Comparison of ENCODE assay signal across 18 mouse cellular contexts in the genomic region with DNA sequence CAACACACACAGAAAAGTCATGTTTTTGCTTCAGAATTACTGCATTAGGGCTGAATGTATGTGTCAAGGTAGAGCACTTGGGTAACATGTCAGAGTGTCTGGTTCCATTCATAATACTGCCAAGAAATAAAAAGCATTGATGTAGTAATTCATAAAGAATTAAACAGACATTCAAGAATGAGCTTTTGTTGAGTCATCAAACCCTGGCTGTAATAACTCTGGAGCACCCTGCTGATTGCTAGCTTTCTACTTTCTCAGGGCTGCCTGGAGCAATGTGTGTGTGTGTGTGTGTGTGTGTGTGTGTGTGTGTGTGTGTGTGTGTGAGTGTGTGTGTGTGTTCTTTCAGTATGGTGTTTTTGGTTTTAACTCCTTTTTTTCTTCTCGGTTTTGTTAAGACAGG.
DNase-seq lines count a peak whose midpoint lies in the region; ATAC-seq lines count a peak whose summit lies in the region.
"Had no signal": no experiment of that assay in that cellular context is flagged by ENCODE, and none has a peak within 500 bp of the region (broad histone marks: within the 10 kb centered on the region; RNA-seq: fewer than 3 reads in every experiment).

No protein-coding gene starts in this region.

- H3K27me3 ChIP-seq in embryonic facial prominence, embryonic 14.5 days (replicated peaks; ENCODE audit: control insufficient read depth, insufficient read depth, low read length) = no peaks in the 10 kb centered on the region
- H3K27me3 ChIP-seq in embryonic facial prominence, embryonic 10.5 days (replicated peaks; ENCODE audit: low read depth, poor library complexity, severe bottlenecking) = no peaks in the 10 kb centered on the region
- H3K27me3 ChIP-seq: kidney, embryonic 15.5 days; limb, embryonic 15.5 days; midbrain, embryonic 13.5 days had no signal

- WGBS in embryonic facial prominence, embryonic 14.5 days = 86% methylated on average over 1 of the region's 1 CpGs
- WGBS in embryonic facial prominence, embryonic 10.5 days = 80% methylated on average over 1 of the region's 1 CpGs

- ATAC-seq in embryonic facial prominence, embryonic 14.5 days (ENCODE audit: low read depth) = 0 out of 2 replicates have a peak, but pooled peaks have one; percentile 12
- peak; percentile 47 for ATAC-seq in erythroid progenitor cell, adult 5-6 weeks (replicated peaks; ENCODE audit: low FRiP score, poor library complexity, severe bottlenecking)
- ATAC-seq in CD4-positive, CD25-positive, alpha-beta regulatory T cell, adult 4 months = no peak
- ATAC-seq: midbrain, embryonic 13.5 days had no signal

- no peak overlapping the region for H3K9ac ChIP-seq in embryonic facial prominence, embryonic 14.5 days (ENCODE audit: low read depth, low read length)
- H3K9ac ChIP-seq: kidney, embryonic 15.5 days; limb, embryonic 15.5 days; midbrain, embryonic 13.5 days had no signal

- H3K27ac ChIP-seq in embryonic facial prominence, embryonic 14.5 days (replicated peaks; ENCODE audit: low read depth, low read length) = no peak overlapping the region
- H3K27ac ChIP-seq in embryonic facial prominence, embryonic 10.5 days (replicated peaks) = no peak overlapping the region
- H3K27ac ChIP-seq: kidney, embryonic 15.5 days; layer of hippocampus, adult 2 months; limb, embryonic 15.5 days; midbrain, embryonic 13.5 days had no signal

- H3K4me3 ChIP-seq in embryonic facial prominence, embryonic 14.5 days (ENCODE audit: low read depth, low read length) = no peak overlapping the region
- no peak overlapping the region for H3K4me3 ChIP-seq in embryonic facial prominence, embryonic 10.5 days
- H3K4me3 ChIP-seq: kidney, embryonic 15.5 days; layer of hippocampus, adult 2 months; limb, embryonic 15.5 days; midbrain, embryonic 13.5 days had no signal

- H3K4me2 ChIP-seq in embryonic facial prominence, embryonic 14.5 days (ENCODE audit: low read depth, low read length) = no peak overlapping the region
- H3K4me2 ChIP-seq: heart, embryonic 11.5 days; kidney, embryonic 15.5 days; limb, embryonic 15.5 days; midbrain, embryonic 13.5 days had no signal

- peaks cover 8% of the 10 kb centered on the region for H3K4me1 ChIP-seq in embryonic facial prominence, embryonic 14.5 days (ENCODE audit: control insufficient read depth, insufficient read depth, low read length)
- H3K4me1 ChIP-seq in embryonic facial prominence, embryonic 10.5 days = peaks cover 7% of the 10 kb centered on the region

- no peaks in the 10 kb centered on the region for H3K9me3 ChIP-seq in embryonic facial prominence, embryonic 14.5 days (ENCODE audit: control insufficient read depth, low read length)
- H3K9me3 ChIP-seq in embryonic facial prominence, embryonic 10.5 days = no peaks in the 10 kb centered on the region
- H3K9me3 ChIP-seq: kidney, embryonic 15.5 days; limb, embryonic 15.5 days; midbrain, embryonic 13.5 days had no signal

- H3K36me3 ChIP-seq in embryonic facial prominence, embryonic 14.5 days (ENCODE audit: control insufficient read depth, insufficient read depth, low read length) = no peaks in the 10 kb centered on the region
- no peaks in the 10 kb centered on the region for H3K36me3 ChIP-seq in embryonic facial prominence, embryonic 10.5 days (replicated peaks)
- H3K36me3 ChIP-seq: kidney, embryonic 15.5 days; limb, embryonic 15.5 days; midbrain, embryonic 13.5 days had no signal

- peak; percentile 50 for DNase-seq in embryonic facial prominence, embryonic 14.5 days (ENCODE audit: low spot score)
- no peak for DNase-seq in embryonic facial prominence, embryonic 10.5 days (ENCODE audit: low spot score)
- DNase-seq in retina, embryonic 14.5 days (ENCODE audit: low spot score) = peak; percentile 29
- DNase-seq in retina, postnatal 1 day = no peak
- DNase-seq in right cerebral cortex, postnatal 25 days = no peak
- DNase-seq: adrenal gland, postnatal 25 days; cerebellum, adult 11 months; cerebellum, postnatal 36 days; heart, postnatal 36 days; lung, postnatal 36 days; spleen, adult 18-20 months had no signal

Comparison
In these comparisons a context has a peak if more than half of its experiments do, and no peak if none do; other contexts are left out.
1. DNase-seq: peak in embryonic facial prominence, embryonic 14.5 days (single experiment) and retina, embryonic 14.5 days (single experiment); none in embryonic facial prominence, embryonic 10.5 days (single experiment), retina, postnatal 1 day (single experiment) and right cerebral cortex, postnatal 25 days (single experiment).